Mouse (Mus musculus): ENCODE measurements around the gene 6430628N08Rik.

6430628N08Rik gene

GRCm38 (mm10) chr4:115890553-115890952 lies at the start of gene 6430628N08Rik:
Gene 6430628N08Rik (plus strand): TSS chr4:115890665.
- DNase-seq (ENCODE audit: low spot score): no peak

- no peak for DNase-seq (ENCODE audit: low spot score)
Observed at GRCm38 (mm10) chr4:115840842-115841241, 49.6 kb upstream of the 6430628N08Rik start.

- no peak for DNase-seq (ENCODE audit: low spot score)
Observed at GRCm38 (mm10) chr4:115846656-115847055, 43.8 kb upstream of the 6430628N08Rik start.

- DNase-seq (ENCODE audit: low spot score): no peak
Observed at GRCm38 (mm10) chr4:115847377-115847776, 43.1 kb upstream of the 6430628N08Rik start.

- DNase-seq (ENCODE audit: low spot score): no peak
Observed at GRCm38 (mm10) chr4:115848083-115848482, 42.4 kb upstream of the 6430628N08Rik start.

- DNase-seq (ENCODE audit: low spot score): peak; percentile 28
Observed at GRCm38 (mm10) chr4:115848990-115849677, 41.3 kb upstream of the 6430628N08Rik start.

- DNase-seq (ENCODE audit: low spot score): no peak
Observed at GRCm38 (mm10) chr4:115850111-115850510, 40.4 kb upstream of the 6430628N08Rik start.

- no peak for DNase-seq (ENCODE audit: low spot score)
Observed at GRCm38 (mm10) chr4:115850631-115851030, 39.8 kb upstream of the 6430628N08Rik start.

GRCm38 (mm10) chr4:115851569-115851968 lies 38.9 kb upstream of the 6430628N08Rik start:
- no peak for DNase-seq (ENCODE audit: low spot score)

GRCm38 (mm10) chr4:115855100-115855499 lies 35.4 kb upstream of the 6430628N08Rik start:
- DNase-seq (ENCODE audit: low spot score): no peak

GRCm38 (mm10) chr4:115855609-115856008 lies 34.9 kb upstream of the 6430628N08Rik start:
- no peak for DNase-seq (ENCODE audit: low spot score)

GRCm38 (mm10) chr4:115856282-115856681 lies 34.2 kb upstream of the 6430628N08Rik start:
- no peak for DNase-seq (ENCODE audit: low spot score)

GRCm38 (mm10) chr4:115857293-115857883 lies 33.1 kb upstream of the 6430628N08Rik start:
- no peak for DNase-seq (ENCODE audit: low spot score)

GRCm38 (mm10) chr4:115863352-115863751 lies 27.1 kb upstream of the 6430628N08Rik start:
- no peak for DNase-seq (ENCODE audit: low spot score)

- no peak for DNase-seq (ENCODE audit: low spot score)
Observed at GRCm38 (mm10) chr4:115863880-115864279, 26.6 kb upstream of the 6430628N08Rik start.

- no peak for DNase-seq (ENCODE audit: low spot score)
Observed at GRCm38 (mm10) chr4:115869512-115870210, 20.8 kb upstream of the 6430628N08Rik start.

- DNase-seq (ENCODE audit: low spot score): no peak
Observed at GRCm38 (mm10) chr4:115873231-115873630, 17.2 kb upstream of the 6430628N08Rik start.

GRCm38 (mm10) chr4:115878216-115878678 lies 12.2 kb upstream of the 6430628N08Rik start:
- no peak for DNase-seq (ENCODE audit: low spot score)

GRCm38 (mm10) chr4:115878828-115879227 lies 11.6 kb upstream of the 6430628N08Rik start:
- DNase-seq (ENCODE audit: low spot score): no peak

- DNase-seq (ENCODE audit: low spot score): no peak
Observed at GRCm38 (mm10) chr4:115881183-115881582, 9.3 kb upstream of the 6430628N08Rik start.

- no peak for DNase-seq (ENCODE audit: low spot score)
Observed at GRCm38 (mm10) chr4:115882195-115882594, 8.3 kb upstream of the 6430628N08Rik start.

- DNase-seq (ENCODE audit: low spot score): no peak
Observed at GRCm38 (mm10) chr4:115884022-115884421, 6.4 kb upstream of the 6430628N08Rik start, which contains the start of gene Kncn. Gene Kncn (plus strand): TSS chr4:115884400.

GRCm38 (mm10) chr4:115885846-115886245 lies 4.6 kb upstream of the 6430628N08Rik start:
- no peak for DNase-seq (ENCODE audit: low spot score)

Data from ovary, postnatal 36 days (tissue).